Mouse (Mus musculus) stomach, embryonic 15.5 days (tissue): ENCODE results near the gene Enpp6. TPM values are rescaled to one million over a fixed set of nuclear protein-coding genes. Genes with fewer than 3 reads are reported as not detected.

ENCODE experiments used
- ATAC-seq: fragments of 200-750 bp; cut with Nextera tagmentation; 2 replicates; pipeline ENCODE4 v1.8.0; 2017; ENCODE audit warnings: low read depth, moderate number of reproducible peaks, moderate TSS enrichment; ENCODE audit not compliant: insufficient read depth, low FRiP score
- H3K27ac ChIP-seq: fragments of 300-500 bp; sonication (generic); 2 replicates; pipeline ENCODE4 v1.5.1; 2015; ENCODE audit warnings: mild to moderate bottlenecking, inconsistent platforms
- H3K27me3 ChIP-seq: fragments of 300-500 bp; sonication (generic); replicated peaks from 2 replicates; pipeline ENCODE4 v1.6.1; 2015; ENCODE audit warnings: inconsistent platforms
- H3K36me3 ChIP-seq: fragments of 300-500 bp; sonication (generic); 2 replicates; pipeline ENCODE4 v1.6.1; 2015; ENCODE audit warnings: inconsistent platforms
- H3K4me1 ChIP-seq: fragments of 300-500 bp; sonication (generic); 2 replicates; pipeline ENCODE4 v1.6.1; 2015; ENCODE audit warnings: inconsistent platforms
- H3K4me2 ChIP-seq: fragments of 300-500 bp; sonication (generic); 2 replicates; pipeline ENCODE4 v1.6.1; 2015; ENCODE audit warnings: mild to moderate bottlenecking, inconsistent platforms
- H3K4me3 ChIP-seq: fragments of 300-500 bp; sonication (generic); replicated peaks from 2 replicates; pipeline ENCODE4 v1.5.1; 2015; ENCODE audit warnings: inconsistent platforms
- H3K9ac ChIP-seq: fragments of 300-500 bp; sonication (generic); 2 replicates; pipeline ENCODE4 v1.6.1; 2015; ENCODE audit warnings: inconsistent platforms
- H3K9me3 ChIP-seq: fragments of 300-500 bp; sonication (generic); 2 replicates; pipeline ENCODE4 v1.6.1; 2016; ENCODE audit warnings: inconsistent platforms
- WGBS: fragments of 180-500 bp; shearing (Covaris S2); methylation state at CpG from one replicate; pipeline ENCODE4 v1.1.7; 2015; 5-methylcytosine and 5-hydroxymethylcytosine counted together
- polyA plus RNA-seq: library from polyadenylated mRNA; unstranded; fragments of >200 nt; fragmentation: Nextera tagmentation; extraction: Ambion mirVana; gene quantifications from 2 replicates; pipeline ENCODE4 v1.2.1, GENCODE M21; 2015

Enpp6 gene
- 0.31 and 0.77 TPM in 2 replicates for polyA plus RNA-seq

DNA sequence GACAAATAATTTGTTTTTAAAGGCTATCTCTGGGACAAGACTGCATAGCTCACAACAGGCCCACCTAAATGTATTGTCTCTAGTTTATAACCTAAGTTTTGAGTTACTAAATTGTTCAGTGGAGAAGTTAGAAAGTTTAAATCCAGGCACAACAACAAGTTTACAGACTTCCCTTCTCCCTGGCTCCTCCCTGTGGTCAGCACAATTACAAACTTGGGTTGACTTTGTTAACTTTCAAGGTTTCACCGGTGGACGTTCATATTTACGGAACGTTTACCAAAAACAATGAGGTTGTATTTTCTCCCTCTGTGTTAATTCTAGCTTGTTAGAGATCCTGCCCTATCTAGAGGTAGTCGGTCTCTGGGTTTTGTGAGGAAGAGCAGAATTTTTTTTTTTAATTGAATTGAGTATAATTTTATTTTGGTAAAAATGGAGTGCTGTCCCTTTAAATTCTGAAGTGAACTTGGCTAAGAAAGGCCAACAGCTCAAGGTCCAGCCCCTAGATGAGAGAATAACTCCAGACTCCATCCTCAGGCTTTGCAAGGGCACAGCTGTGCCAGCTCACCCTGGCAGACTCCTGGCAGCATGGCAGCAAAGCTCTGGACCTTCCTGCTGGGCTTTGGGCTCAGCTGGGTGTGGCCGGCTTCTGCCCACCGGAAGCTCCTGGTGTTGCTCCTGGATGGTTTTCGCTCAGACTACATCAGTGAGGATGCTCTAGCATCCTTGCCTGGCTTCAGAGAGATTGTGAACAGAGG, at the start of gene Enpp6:
Enpp6 (plus strand) TSS at position 502 of the 755 bp plus-strand sequence.
- no peak for ATAC-seq
- Histone ChIP-seq H3K27ac (no peak within 1 kb of the TSS), H3K9ac (no peak within 1 kb of the TSS), H3K36me3 (no peaks in the 10 kb centered on the region), H3K27me3 (no peaks in the 10 kb centered on the region), H3K4me2 (no peak within 1 kb of the TSS), H3K4me3 (no peak within 1 kb of the TSS), H3K4me1 (no peaks in the 10 kb centered on the region), H3K9me3 (no peaks in the 10 kb centered on the region)
- WGBS: 77% methylated on average over 8 of the region's 8 CpGs

DNA sequence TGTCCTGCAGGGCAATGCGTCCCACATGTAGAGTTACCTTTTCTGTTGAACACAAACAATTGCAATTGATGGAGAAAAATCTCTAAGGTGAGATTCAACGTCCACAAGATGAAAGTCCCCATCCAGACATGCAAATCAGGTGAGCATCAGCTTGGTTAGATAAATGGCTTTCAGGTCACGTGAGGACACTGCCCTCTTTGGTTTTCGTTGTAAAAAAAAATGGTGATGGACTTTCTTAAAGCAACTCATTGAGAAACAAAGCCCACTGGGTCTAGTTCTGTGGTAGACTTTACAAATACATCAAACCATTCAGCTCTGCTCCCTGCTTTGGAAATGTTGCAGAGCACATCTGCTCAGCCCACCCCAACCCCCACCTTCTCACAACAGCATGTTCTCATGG, 48.5 kb upstream of the Enpp6 start:
- Histone ChIP-seq H3K9me3 (no peaks in the 10 kb centered on the region), H3K27ac (no peak overlapping the region), H3K9ac (no peak overlapping the region), H3K4me3 (no peak overlapping the region), H3K36me3 (no peaks in the 10 kb centered on the region), H3K4me1 (no peaks in the 10 kb centered on the region; the same call in 1 of the 2 replicates), H3K27me3 (no peaks in the 10 kb centered on the region), H3K4me2 (no peak overlapping the region)
- WGBS: 71% methylated on average over 4 of the region's 4 CpGs
- ATAC-seq: no peak

DNA sequence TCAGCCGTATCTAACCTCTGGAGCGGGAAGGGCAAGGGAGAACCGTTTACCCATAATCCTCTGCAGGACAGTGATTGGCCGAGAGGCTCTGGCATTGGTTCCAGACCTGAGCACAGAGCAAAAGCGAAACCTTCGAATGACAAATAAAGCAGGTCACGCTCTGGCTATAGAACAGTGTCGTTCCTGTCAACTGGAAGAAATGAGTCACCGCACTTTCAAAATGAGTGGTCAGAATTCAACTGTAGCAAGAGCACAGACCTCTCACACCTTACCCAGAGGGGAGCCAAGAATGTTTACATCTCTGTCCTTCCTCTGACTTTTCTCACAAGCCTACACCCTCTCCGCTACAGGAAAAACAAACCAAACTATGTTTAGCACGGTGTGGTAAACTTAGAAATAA, 45.4 kb upstream of the Enpp6 start:
- H3K27ac ChIP-seq: no peak overlapping the region

DNA sequence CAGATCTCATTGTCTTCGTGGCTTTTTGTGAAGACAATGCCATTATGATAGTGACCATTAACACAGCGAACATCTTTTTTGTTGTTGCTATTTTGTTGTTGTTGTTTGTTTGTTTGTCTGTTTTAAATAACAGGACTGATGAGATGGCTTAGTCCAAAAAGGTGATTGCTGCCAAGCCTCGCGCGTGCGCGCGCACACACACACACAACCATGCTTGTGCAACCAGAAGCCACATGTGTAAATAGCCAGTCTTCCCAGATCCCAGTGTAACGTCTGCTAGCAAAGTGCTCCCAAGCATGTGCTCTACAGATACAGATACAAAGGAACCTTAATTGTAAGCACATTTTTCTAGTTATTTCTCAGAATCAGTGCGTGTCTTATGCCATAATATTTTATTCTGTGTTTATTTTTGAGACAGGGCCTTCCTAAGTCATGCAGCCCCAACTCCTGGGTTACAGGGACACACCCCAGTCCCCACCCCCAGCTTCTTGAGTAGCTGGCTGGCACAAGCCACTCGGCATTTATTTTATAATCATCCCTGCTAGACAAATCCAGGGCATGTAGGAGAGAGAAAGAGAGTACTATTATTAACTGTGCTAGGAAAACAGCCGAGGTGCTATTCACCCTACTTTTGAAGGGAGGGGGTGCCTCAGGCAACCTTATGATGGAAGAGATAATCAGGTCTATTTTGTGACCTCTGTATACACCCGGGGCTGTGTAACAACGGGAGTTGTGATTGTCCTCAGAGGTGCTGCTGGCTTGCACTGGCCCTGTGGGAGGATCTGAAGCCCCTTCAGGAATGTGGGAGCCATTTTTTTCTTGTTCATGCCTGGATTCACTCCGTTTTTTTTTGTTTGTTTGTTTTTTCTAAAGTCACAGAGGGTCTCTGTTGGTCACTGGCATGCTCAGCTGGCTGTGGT, 44.7 kb upstream of the Enpp6 start:
- H3K27ac ChIP-seq: no peak overlapping the region
- no peak; the same call in 1 of the 2 replicates for ATAC-seq
- H3K9me3 ChIP-seq: no peaks in the 10 kb centered on the region
- no peaks in the 10 kb centered on the region for H3K36me3 ChIP-seq
- no peaks in the 10 kb centered on the region for H3K4me1 ChIP-seq
- 63% methylated on average over 15 of the region's 15 CpGs for WGBS
- H3K9ac ChIP-seq: no peak overlapping the region
- no peak overlapping the region for H3K4me2 ChIP-seq
- H3K4me3 ChIP-seq: no peak overlapping the region
- H3K27me3 ChIP-seq: no peaks in the 10 kb centered on the region

More for the DNA sequence above, 45.4 kb upstream of the Enpp6 start:
- whole genome bisulfite sequencing: 65% methylated on average over 11 of the region's 11 CpGs
- ATAC-seq: peak; percentile 58; the same call in 1 of the 2 replicates
- Histone ChIP-seq H3K4me1 (no peaks in the 10 kb centered on the region), H3K27me3 (no peaks in the 10 kb centered on the region), H3K4me3 (no peak overlapping the region), H3K9me3 (no peaks in the 10 kb centered on the region), H3K9ac (no peak overlapping the region), H3K36me3 (no peaks in the 10 kb centered on the region), H3K4me2 (no peak overlapping the region)

DNA sequence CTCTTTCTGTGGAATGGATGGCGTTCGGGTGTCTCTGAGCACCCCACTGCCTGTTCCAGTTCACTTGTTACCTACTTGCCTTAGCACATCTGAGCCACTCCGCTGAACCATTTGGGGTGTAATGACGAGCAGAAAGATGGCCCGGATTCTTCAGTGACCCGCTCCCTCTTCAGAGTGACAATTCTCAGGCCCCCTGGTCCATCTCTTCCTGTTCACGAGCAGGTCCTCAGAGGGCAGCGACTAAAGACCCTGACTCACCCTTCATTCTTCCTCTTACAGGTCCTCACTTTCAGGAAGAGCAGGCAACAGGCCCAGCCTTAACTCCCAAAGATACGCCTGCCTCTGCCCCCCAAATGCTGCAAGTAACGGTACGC, 44.0 kb upstream of the Enpp6 start:
- ATAC-seq: no peak
- no peak overlapping the region for H3K27ac ChIP-seq

DNA sequence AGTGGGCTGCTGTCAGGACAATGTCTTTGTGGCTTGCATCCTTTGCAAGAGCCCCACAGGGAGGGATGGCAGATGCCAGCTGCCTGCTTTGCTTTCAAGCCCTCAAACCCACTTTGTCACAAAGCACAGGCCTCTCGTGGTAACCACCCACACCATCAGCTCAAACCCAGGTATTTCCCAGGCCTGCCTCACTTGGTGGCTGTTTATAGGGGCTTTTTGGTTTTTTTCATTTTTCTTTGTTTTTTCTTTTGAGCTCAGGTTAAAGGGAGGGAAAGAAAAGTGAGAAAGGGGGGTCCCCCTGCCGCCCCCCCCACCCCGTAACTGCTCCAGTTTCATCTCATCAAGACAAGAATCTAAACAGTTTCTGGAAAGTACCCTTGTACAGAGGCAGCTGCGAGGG, 43.4 kb upstream of the Enpp6 start:
- Histone ChIP-seq H3K4me1 (no peaks in the 10 kb centered on the region), H3K36me3 (no peaks in the 10 kb centered on the region), H3K4me2 (no peak overlapping the region), H3K27ac (no peak overlapping the region), H3K27me3 (no peaks in the 10 kb centered on the region), H3K9me3 (no peaks in the 10 kb centered on the region), H3K9ac (no peak overlapping the region), H3K4me3 (no peak overlapping the region)
- WGBS: 80% methylated on average over 4 of the region's 4 CpGs
- ATAC-seq: no peak

More for the DNA sequence above, 44.0 kb upstream of the Enpp6 start:
- no peaks in the 10 kb centered on the region for H3K27me3 ChIP-seq
- WGBS: 85% methylated on average over 11 of the region's 11 CpGs
- no peaks in the 10 kb centered on the region for H3K9me3 ChIP-seq
- no peaks in the 10 kb centered on the region for H3K4me1 ChIP-seq
- no peaks in the 10 kb centered on the region for H3K36me3 ChIP-seq
- no peak overlapping the region for H3K4me2 ChIP-seq
- H3K4me3 ChIP-seq: no peak overlapping the region
- H3K9ac ChIP-seq: no peak overlapping the region

DNA sequence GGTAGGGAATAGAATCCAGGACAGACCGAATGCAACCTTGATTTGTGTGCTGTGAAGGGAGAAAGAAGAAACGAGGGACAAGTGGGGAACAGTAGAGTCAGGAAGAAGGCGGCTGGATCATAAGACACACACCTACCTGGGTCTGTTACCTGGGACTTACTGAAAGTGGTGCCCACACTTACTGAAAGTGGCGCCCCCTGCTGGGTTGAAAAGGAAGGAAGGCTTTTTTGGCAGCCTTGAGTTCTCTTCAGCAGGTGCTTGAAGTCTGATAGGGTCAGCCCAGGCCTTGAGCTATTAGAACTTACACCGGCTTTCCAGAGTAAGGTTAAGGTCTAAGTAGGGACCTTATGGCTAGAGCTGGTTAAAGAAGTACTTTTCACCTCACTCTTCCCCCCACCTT, 40.5 kb upstream of the Enpp6 start:
- H3K27ac ChIP-seq: no peak overlapping the region
- WGBS: 69% methylated on average over 5 of the region's 5 CpGs
- no peaks in the 10 kb centered on the region for H3K27me3 ChIP-seq
- no peak for ATAC-seq
- no peaks in the 10 kb centered on the region for H3K9me3 ChIP-seq
- no peak overlapping the region for H3K4me2 ChIP-seq
- no peaks in the 10 kb centered on the region for H3K36me3 ChIP-seq
- no peak overlapping the region for H3K4me3 ChIP-seq
- no peaks in the 10 kb centered on the region for H3K4me1 ChIP-seq
- no peak overlapping the region for H3K9ac ChIP-seq

DNA sequence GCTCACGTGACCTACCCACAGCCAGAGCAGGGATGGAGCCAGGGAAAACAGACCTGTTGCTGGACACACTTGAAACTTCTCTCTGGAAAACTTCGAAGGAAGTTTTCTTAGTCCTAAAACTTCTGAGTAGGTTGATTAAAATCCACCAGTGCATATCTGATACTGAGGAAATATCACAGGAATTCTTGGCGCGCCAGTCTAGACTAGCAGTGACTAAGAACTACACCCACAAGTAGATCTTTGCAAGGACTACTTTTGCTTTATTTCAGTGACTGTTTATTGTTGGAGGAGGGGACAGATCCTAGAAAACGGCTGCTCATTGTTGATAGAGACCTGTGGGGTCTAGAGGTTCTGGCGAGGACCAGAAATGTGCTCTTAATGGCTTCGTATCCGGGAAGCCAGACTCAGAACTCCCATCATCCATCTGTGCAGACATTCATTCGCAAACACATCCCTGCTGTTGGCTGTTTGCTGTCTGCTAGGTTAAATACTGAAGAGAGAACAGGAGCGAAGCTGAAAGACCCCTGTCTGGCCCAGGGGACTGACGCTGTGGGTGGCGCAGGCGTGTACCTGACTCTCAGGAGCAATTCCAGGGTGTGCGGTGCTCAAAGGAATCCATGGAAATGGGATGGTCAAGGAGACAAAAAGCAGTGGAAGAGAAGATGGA, 38.5 kb upstream of the Enpp6 start:
- H3K27me3 ChIP-seq: no peaks in the 10 kb centered on the region
- ATAC-seq: no peak
- H3K27ac ChIP-seq: no peak overlapping the region
- H3K4me2 ChIP-seq: no peak overlapping the region
- no peaks in the 10 kb centered on the region for H3K36me3 ChIP-seq
- no peak overlapping the region for H3K9ac ChIP-seq
- H3K4me3 ChIP-seq: no peak overlapping the region
- 59% methylated on average over 14 of the region's 14 CpGs for WGBS
- no peaks in the 10 kb centered on the region for H3K9me3 ChIP-seq
- no peaks in the 10 kb centered on the region for H3K4me1 ChIP-seq

DNA sequence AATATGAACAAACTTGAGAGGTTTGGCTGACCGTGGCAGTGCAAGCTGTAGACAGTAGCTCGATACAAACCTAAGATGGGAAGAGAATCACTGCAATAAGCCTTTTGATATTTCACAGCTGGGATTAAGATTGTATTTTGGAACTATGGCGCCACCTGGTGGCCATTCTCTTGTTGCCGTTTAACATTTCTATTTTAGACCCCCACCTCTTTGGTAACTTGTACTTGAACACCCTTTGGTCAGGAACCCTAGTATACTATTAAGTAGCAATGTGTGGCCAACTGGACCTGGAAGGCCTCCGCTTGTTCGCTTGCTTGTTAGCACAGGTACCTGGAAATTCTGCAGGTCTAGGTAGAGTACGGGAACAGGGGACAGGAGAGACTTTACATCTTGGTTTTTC, 33.2 kb upstream of the Enpp6 start:
- WGBS: 20% methylated on average over 7 of the region's 7 CpGs
- Histone ChIP-seq H3K4me2 (no peak overlapping the region), H3K27ac (no peak overlapping the region), H3K27me3 (no peaks in the 10 kb centered on the region), H3K9ac (no peak overlapping the region), H3K36me3 (no peaks in the 10 kb centered on the region), H3K9me3 (no peaks in the 10 kb centered on the region), H3K4me1 (no peaks in the 10 kb centered on the region), H3K4me3 (no peak overlapping the region)
- ATAC-seq: no peak

DNA sequence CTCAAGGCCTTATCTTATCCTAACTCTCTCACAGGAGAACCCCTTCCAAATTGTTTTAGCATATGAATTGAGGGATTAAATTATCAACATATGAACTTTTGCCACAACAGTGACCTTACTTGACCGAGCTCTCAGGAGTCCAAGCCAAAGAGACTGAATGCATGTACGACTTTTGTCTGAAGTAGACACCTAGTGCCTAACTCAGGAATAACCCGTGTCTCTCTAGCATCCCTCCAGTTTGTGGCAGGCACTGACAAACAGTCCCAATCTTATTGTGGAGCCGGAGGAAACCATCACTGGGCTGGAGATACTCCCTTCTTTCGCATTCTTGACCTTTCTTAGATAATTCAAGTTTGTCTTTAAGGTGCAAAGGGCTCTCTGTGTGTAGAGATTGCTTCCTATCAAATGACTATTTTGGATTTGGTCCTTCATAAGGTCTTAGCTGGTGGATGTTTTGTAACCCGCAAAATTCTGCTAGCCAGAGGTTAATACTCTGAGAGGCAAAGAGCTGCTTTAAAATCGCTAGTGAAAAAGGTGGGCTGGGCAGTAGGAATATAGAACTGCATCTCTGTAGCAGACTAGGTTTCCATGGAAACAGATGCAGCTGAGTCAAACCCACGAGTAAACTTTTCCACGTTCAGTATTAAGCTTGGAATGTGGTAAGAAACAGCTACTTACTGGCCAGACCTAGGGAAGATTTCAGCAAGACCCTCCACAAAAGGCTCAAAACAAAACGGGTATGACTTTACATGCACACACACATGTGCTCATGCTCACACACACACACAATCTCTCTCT, 23.9 kb upstream of the Enpp6 start:
- no peak for ATAC-seq
- 52% methylated on average over 10 of the region's 10 CpGs for WGBS
- Histone ChIP-seq H3K27me3 (no peaks in the 10 kb centered on the region), H3K4me2 (no peak overlapping the region), H3K36me3 (no peaks in the 10 kb centered on the region), H3K9ac (no peak overlapping the region), H3K4me1 (no peaks in the 10 kb centered on the region), H3K4me3 (no peak overlapping the region), H3K9me3 (no peaks in the 10 kb centered on the region), H3K27ac (no peak overlapping the region)

DNA sequence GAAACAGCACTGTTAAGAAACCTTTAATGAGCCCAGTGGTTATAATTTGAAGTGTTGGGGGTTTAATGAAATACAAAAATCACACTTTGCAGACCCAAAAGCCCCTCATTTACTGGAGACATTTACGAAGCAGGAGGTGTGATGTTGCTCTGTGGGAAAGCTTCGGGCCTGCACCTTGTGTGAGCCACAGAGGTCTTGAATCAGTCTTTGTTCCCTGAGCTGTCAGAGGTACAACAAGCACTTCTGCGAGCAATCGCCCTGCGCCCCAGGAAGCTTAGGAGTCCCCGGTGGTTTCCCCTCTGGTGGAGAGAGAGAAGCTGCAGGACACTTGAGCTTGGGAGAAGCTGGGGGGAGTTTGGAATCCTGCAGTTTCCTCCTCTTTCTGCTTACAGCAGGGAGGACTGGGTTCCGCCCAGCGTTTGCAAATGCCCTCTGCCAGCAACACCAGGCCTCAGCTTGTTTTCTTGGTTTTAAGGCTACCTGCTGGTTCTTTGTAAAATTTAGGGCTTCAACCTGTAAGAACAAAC, 23.0 kb upstream of the Enpp6 start:
- Histone ChIP-seq H3K9ac (no peak overlapping the region), H3K27ac (no peak overlapping the region), H3K4me3 (no peak overlapping the region), H3K9me3 (no peaks in the 10 kb centered on the region), H3K36me3 (no peaks in the 10 kb centered on the region), H3K27me3 (no peaks in the 10 kb centered on the region), H3K4me1 (no peaks in the 10 kb centered on the region), H3K4me2 (no peak overlapping the region)
- 55% methylated on average over 8 of the region's 8 CpGs for WGBS
- no peak for ATAC-seq
